Mouse (Mus musculus) CH12.LX (cell line): ENCODE results near the gene Zbtb20.

Experiments
- CTCF ChIP-seq, 2 experiments: IDR thresholded peaks in 1 of 2; conservative IDR thresholded peaks in 1 of 2; 2 replicates each; pipeline ENCODE4 v1.5.1; 2011 to 2012; ENCODE audit warnings: low read depth in 2 of 2, low read length in 2 of 2, improper control_type of control experiment in 1 of 2, inconsistent platforms in 1 of 2, mild to moderate bottlenecking in 1 of 2, moderate library complexity in 1 of 2
- EP300 ChIP-seq: IDR thresholded peaks from 2 replicates; pipeline ENCODE4 v1.6.1; 2011; ENCODE audit warnings: low read length, improper control_type of control experiment
- HCFC1 ChIP-seq: IDR thresholded peaks from 2 replicates; pipeline ENCODE4 v1.6.1; 2012; ENCODE audit warnings: low read depth, mild to moderate bottlenecking, inconsistent platforms, low read length, improper control_type of control experiment
- MAFK ChIP-seq: IDR thresholded peaks from 2 replicates; pipeline ENCODE4 v1.6.1; 2011; ENCODE audit warnings: low read length, improper control_type of control experiment; ENCODE audit not compliant: insufficient replicate concordance
- TCF12 ChIP-seq: IDR thresholded peaks from 2 replicates; pipeline ENCODE4 v1.6.1; 2014; ENCODE audit warnings: low read depth, mild to moderate bottlenecking, inconsistent platforms, low read length, improper control_type of control experiment
- ZC3H11A ChIP-seq: IDR thresholded peaks from 2 replicates; pipeline ENCODE4 v1.6.1; 2012; ENCODE audit warnings: low read depth, mild to moderate bottlenecking, inconsistent platforms, low read length, improper control_type of control experiment

DNA sequence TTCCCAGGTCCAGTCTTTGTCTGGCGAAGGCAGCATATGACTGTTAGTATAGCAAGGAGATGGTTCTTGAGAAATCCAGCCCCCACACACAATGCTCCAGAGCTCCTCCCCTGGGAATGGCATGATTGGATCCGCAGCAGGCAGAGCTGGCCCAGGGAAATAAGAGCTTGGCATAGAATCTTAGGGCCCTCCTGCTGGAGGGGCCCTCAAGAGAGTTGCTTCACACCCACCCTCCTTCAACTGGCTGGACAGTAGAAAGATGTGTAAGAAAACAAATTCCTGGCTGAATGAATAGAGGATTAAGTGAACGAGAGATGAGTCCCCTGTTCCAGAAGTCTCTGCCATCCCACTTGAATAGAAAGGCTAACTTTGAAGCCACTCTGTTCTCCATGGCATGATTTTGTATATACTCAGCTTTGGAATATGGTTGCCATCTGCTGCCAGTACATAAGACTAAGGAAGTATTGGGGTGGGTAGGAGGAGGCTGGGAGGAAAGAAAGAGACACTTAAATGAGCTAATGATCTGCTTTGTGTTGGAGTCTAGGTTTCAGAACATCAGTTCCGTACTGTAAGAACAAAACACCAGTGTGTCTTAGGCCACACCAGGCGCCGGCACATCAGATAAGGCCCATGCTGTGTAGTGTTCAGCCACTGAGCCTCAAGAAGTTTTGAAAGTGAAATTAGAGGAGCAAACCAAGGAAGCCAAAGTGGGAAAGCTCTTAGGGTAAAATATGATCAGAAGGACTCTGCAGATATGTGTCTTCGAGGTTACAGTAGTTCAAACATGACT lies 715.2 kb downstream of the Zbtb20 start:
- TF ChIP-seq HCFC1 (no peak), CTCF (conservative IDR thresholded peaks at IDR 0.05 in 1 of 2, IDR thresholded peaks at IDR 0.05 in 1 of 2; ENCODE audit: low read depth in 2 of 2, low read length in 2 of 2) (no peak), ZC3H11A (no peak), TCF12 (no peak), EP300 (no peak), MAFK (no peak)
